Mouse (Mus musculus): ENCODE measurements around the gene Apold1. TPM values are rescaled to one million over a fixed set of nuclear protein-coding genes. Genes with fewer than 3 reads are reported as not detected.

Gene Apold1
- polyA plus RNA-seq, 1 experiment from 2014 or later: 9.1 TPM

DNA sequence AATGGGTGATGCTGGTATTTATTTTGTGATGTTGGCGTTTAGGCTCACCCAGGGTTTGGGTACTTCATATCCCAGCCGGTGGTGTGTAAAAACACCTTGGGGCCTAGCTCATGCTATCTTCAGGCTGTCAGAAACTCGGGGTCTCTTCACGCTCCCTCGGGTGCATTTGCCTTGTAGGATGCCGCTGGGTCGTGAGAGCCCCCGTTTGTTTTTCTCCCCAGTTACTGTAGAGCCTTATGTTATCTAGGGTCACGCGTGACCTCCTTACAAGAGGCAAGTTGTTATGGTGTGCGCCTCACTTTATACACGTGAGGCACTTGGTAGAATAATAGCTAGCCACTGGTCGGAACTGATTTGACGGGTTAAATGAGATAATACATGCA is 30.2 kb downstream of the Apold1 start:
- Histone ChIP-seq H3K9me3 (ENCODE audit: control insufficient read depth, low read length) (no peaks in the 10 kb centered on the region), H3K27me3 (ENCODE audit: control insufficient read depth, insufficient read depth, low read length) (no peaks in the 10 kb centered on the region), H3K4me3 (ENCODE audit: control insufficient read depth in 1 of 2, insufficient read depth in 1 of 2, low read depth in 1 of 2, low read length in 2 of 2) (peak overlapping the region; percentile 75 to 81), H3K36me3 (ENCODE audit: control insufficient read depth, insufficient read depth, low read length) (peaks cover 37% of the 10 kb centered on the region), H3K9ac (ENCODE audit: low read length) (peak overlapping the region; percentile 84), H3K4me1 (ENCODE audit: control insufficient read depth in 2 of 2, insufficient read depth in 2 of 2, low read length in 2 of 2) (peaks cover 0 to 6% of the 10 kb centered on the region in 2 experiments; a peak in 2 of 4 replicates), H3K27ac (replicated peaks in 1 of 2; ENCODE audit: control insufficient read depth in 1 of 2, insufficient read depth in 1 of 2, low read depth in 2 of 2, low read length in 2 of 2) (peak overlapping the region in 1 of 2 experiments; percentile 21; a peak in 1 of 4 replicates), H3K4me2 (ENCODE audit: low read length) (peak overlapping the region; percentile 82)
- under 1% methylated on average over 14 of the region's 14 CpGs for WGBS
- peak; percentile 32; the same call in 1 of the 2 replicates for ATAC-seq (ENCODE audit: insufficient number of reproducible peaks, insufficient read depth, low FRiP score, low read depth)

DNA sequence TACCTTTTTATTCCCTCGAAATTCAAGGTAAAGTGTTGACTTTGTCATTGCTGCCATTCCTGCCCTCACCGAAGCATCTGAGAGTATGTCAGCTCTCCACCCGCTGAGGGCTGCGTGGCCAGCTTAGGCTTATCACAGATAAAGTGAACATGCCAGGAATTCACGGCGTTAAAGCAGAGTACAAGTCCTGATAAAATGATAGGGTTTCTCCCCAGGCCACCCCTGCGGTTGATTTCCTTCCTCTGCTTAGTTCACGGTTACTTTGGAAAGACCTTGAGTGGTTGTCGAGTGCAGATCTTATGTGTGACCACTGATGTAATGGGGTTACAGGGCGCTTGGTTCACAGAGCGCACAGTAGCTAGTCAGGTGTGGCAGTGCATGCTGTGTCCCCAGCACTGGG is 35.7 kb downstream of the Apold1 start:
- Histone ChIP-seq H3K4me1 (ENCODE audit: control insufficient read depth in 2 of 2, insufficient read depth in 2 of 2, low read length in 2 of 2) (peaks cover 0 to 4% of the 10 kb centered on the region in 2 experiments; a peak in 2 of 4 replicates), H3K27ac (replicated peaks in 1 of 2; ENCODE audit: control insufficient read depth in 1 of 2, insufficient read depth in 1 of 2, low read depth in 2 of 2, low read length in 2 of 2) (no peak overlapping the region), H3K4me3 (ENCODE audit: control insufficient read depth in 1 of 2, insufficient read depth in 1 of 2, low read depth in 1 of 2, low read length in 2 of 2) (no peak overlapping the region), H3K4me2 (ENCODE audit: low read length) (no peak overlapping the region), H3K36me3 (ENCODE audit: control insufficient read depth, insufficient read depth, low read length) (peaks cover 91% of the 10 kb centered on the region), H3K9ac (ENCODE audit: low read length) (no peak overlapping the region), H3K27me3 (ENCODE audit: control insufficient read depth, insufficient read depth, low read length) (no peaks in the 10 kb centered on the region), H3K9me3 (ENCODE audit: control insufficient read depth, low read length) (no peaks in the 10 kb centered on the region)
- 52% methylated on average over 11 of the region's 11 CpGs for WGBS
- 0 out of 2 replicates have a peak, but pooled peaks have one; percentile 31 for ATAC-seq (ENCODE audit: insufficient number of reproducible peaks, insufficient read depth, low FRiP score, low read depth)

DNA sequence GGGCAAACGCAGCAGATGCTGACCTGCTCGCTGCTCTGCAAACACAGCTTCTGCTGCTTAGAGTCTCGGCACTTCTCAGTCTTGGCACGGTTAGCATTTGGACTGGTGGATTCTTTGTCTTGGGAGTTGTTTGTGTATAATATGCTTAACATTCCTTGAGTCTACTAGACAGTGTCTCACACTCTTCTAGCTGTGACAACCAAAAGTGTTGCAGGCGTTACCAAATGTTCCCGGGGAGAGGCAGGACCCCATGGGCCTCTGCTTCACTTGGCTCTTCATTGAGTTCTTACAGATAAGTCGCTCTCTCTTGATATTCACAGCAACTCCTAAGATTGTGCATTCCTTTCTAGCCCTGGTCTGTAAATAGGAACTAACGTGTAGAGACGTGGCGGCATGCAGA is 38.0 kb downstream of the Apold1 start:
- no peak overlapping the region for H3K9ac ChIP-seq (ENCODE audit: low read length)
- 61% methylated on average over 10 of the region's 10 CpGs for WGBS
- no peak overlapping the region for H3K4me2 ChIP-seq (ENCODE audit: low read length)
- H3K4me3 ChIP-seq (ENCODE audit: control insufficient read depth in 1 of 2, insufficient read depth in 1 of 2, low read depth in 1 of 2, low read length in 2 of 2): no peak overlapping the region
- H3K4me1 ChIP-seq (ENCODE audit: control insufficient read depth in 2 of 2, insufficient read depth in 2 of 2, low read length in 2 of 2): no peaks in the 10 kb centered on the region
- no peaks in the 10 kb centered on the region for H3K9me3 ChIP-seq (ENCODE audit: control insufficient read depth, low read length)
- H3K27me3 ChIP-seq (ENCODE audit: control insufficient read depth, insufficient read depth, low read length): no peaks in the 10 kb centered on the region
- H3K27ac ChIP-seq (replicated peaks in 1 of 2; ENCODE audit: control insufficient read depth in 1 of 2, insufficient read depth in 1 of 2, low read depth in 2 of 2, low read length in 2 of 2): no peak overlapping the region
- peaks cover 100% of the 10 kb centered on the region for H3K36me3 ChIP-seq (ENCODE audit: control insufficient read depth, insufficient read depth, low read length)
- no peak for ATAC-seq (ENCODE audit: insufficient number of reproducible peaks, insufficient read depth, low FRiP score, low read depth)

DNA sequence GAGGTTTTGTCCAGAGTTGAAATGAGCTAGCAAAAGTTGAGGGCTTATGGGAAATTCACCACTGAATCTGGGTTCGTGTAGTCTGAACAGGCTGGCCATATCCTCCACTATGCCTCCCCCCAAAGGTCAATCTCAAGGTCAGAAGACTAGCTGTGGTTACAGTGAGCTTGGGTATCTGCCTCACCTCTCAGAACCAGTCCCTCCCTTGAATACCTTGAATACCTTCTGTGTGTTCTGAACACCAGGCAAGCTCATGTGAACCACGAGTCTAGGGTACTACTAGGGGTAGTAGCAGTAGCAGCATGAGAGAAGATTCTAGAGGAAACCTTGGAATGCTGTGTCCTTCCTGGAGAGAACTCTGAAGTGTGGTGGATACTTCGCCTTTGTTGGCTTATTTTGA is 40.1 kb downstream of the Apold1 start:
- Histone ChIP-seq H3K27ac (replicated peaks in 1 of 2; ENCODE audit: control insufficient read depth in 1 of 2, insufficient read depth in 1 of 2, low read depth in 2 of 2, low read length in 2 of 2) (no peak overlapping the region), H3K9me3 (ENCODE audit: control insufficient read depth, low read length) (no peaks in the 10 kb centered on the region), H3K4me3 (ENCODE audit: control insufficient read depth in 1 of 2, insufficient read depth in 1 of 2, low read depth in 1 of 2, low read length in 2 of 2) (no peak overlapping the region), H3K4me1 (ENCODE audit: control insufficient read depth in 2 of 2, insufficient read depth in 2 of 2, low read length in 2 of 2) (peaks cover 0 to 3% of the 10 kb centered on the region in 2 experiments; a peak in 2 of 4 replicates), H3K4me2 (ENCODE audit: low read length) (no peak overlapping the region), H3K27me3 (ENCODE audit: control insufficient read depth, insufficient read depth, low read length) (no peaks in the 10 kb centered on the region), H3K36me3 (ENCODE audit: control insufficient read depth, insufficient read depth, low read length) (peaks cover 81% of the 10 kb centered on the region), H3K9ac (ENCODE audit: low read length) (no peak overlapping the region)
- ATAC-seq (ENCODE audit: insufficient number of reproducible peaks, insufficient read depth, low FRiP score, low read depth): no peak
- 83% methylated on average over 3 of the region's 3 CpGs for WGBS

DNA sequence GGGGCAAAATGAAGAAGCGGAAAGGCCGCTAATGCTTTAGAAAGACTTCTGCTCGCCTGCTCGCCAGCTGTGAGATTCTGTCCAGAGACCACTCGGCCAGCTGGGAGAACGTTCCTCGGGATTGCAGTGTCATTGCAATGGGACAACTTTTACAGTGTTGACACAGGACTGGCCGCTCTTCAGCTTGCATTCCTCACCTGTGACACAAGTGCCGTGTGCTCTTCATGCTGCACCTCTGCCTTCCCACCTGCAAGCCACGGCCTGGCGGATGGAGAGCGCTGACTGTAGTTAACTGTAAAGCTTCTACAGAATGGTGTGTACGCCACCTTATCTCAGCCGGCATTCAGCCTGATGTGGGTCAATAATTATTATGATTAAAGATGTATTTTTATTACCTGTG is 41.9 kb downstream of the Apold1 start:
- Histone ChIP-seq H3K4me2 (ENCODE audit: low read length) (no peak overlapping the region), H3K27ac (replicated peaks in 1 of 2; ENCODE audit: control insufficient read depth in 1 of 2, insufficient read depth in 1 of 2, low read depth in 2 of 2, low read length in 2 of 2) (no peak overlapping the region), H3K4me1 (ENCODE audit: control insufficient read depth in 2 of 2, insufficient read depth in 2 of 2, low read length in 2 of 2) (peaks cover 5 to 9% of the 10 kb centered on the region in 2 experiments), H3K4me3 (ENCODE audit: control insufficient read depth in 1 of 2, insufficient read depth in 1 of 2, low read depth in 1 of 2, low read length in 2 of 2) (no peak overlapping the region), H3K9ac (ENCODE audit: low read length) (no peak overlapping the region), H3K9me3 (ENCODE audit: control insufficient read depth, low read length) (no peaks in the 10 kb centered on the region), H3K36me3 (ENCODE audit: control insufficient read depth, insufficient read depth, low read length) (peaks cover 64% of the 10 kb centered on the region), H3K27me3 (ENCODE audit: control insufficient read depth, insufficient read depth, low read length) (no peaks in the 10 kb centered on the region)
- 90% methylated on average over 14 of the region's 14 CpGs for WGBS
- ATAC-seq (ENCODE audit: insufficient number of reproducible peaks, insufficient read depth, low FRiP score, low read depth): no peak

DNA sequence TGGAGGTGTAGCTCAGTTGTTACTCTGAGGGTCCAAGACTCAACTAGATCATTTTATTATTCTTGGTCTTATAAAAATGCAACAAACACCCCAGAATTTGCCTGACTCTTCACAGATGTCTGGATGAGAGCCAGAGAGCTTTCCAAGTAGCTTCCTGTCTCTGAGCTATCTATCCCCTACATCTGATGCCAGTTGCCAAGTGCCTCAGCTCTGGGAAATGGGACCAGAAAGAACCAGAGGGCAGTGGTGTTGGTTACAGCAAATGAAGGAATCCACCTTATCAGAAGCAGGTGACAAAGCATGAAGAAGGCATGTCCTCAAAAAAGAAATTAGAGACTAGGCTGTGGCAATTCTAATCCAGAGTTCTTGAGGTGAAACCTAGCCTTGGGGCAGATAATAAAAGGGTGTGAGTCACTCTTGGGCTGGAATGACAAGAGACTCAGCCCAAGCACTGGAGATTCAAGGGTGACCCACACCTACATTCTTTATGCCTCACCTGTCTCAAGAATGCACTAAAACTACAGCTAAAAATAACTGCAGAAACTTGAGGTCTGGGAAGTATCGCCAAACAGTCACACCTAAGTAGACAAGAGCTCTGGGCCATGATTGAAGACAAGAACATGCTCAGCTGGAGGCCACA is 43.4 kb downstream of the Apold1 start:
- H3K27ac ChIP-seq (replicated peaks in 1 of 2; ENCODE audit: control insufficient read depth in 1 of 2, insufficient read depth in 1 of 2, low read depth in 2 of 2, low read length in 2 of 2): no peak overlapping the region
- H3K4me2 ChIP-seq (ENCODE audit: low read length): no peak overlapping the region
- H3K36me3 ChIP-seq (ENCODE audit: control insufficient read depth, insufficient read depth, low read length): peaks cover 48% of the 10 kb centered on the region
- no peaks in the 10 kb centered on the region for H3K27me3 ChIP-seq (ENCODE audit: control insufficient read depth, insufficient read depth, low read length)
- WGBS: 82% methylated on average over 1 of the region's 1 CpGs
- peaks cover 5 to 9% of the 10 kb centered on the region in 2 experiments for H3K4me1 ChIP-seq (ENCODE audit: control insufficient read depth in 2 of 2, insufficient read depth in 2 of 2, low read length in 2 of 2)
- ATAC-seq (ENCODE audit: insufficient number of reproducible peaks, insufficient read depth, low FRiP score, low read depth): no peak
- no peaks in the 10 kb centered on the region for H3K9me3 ChIP-seq (ENCODE audit: control insufficient read depth, low read length)
- no peak overlapping the region for H3K9ac ChIP-seq (ENCODE audit: low read length)
- no peak overlapping the region for H3K4me3 ChIP-seq (ENCODE audit: control insufficient read depth in 1 of 2, insufficient read depth in 1 of 2, low read depth in 1 of 2, low read length in 2 of 2)

DNA sequence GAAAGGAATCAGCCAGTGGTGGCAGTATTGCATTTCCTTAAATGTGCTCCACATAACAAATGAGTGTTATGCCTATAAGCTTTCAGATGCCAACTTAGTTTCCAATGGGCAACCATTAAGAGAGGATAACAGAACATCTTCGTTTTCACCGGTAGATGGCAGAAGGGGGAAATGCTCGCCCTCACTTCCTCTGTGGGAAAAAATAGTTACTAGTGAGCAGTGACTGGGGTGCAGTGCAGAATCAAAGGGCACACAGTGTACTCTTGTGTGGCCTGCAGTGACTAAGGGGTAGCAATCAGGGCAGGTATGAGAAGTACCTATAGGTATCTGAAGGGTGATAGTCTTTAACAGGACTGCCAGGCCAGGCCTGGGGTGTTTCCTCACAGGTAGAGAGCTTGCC is 44.7 kb downstream of the Apold1 start:
- no peak overlapping the region; a peak in 1 of 4 replicates for H3K27ac ChIP-seq (replicated peaks in 1 of 2; ENCODE audit: control insufficient read depth in 1 of 2, insufficient read depth in 1 of 2, low read depth in 2 of 2, low read length in 2 of 2)
- H3K9me3 ChIP-seq (ENCODE audit: control insufficient read depth, low read length): no peaks in the 10 kb centered on the region
- H3K36me3 ChIP-seq (ENCODE audit: control insufficient read depth, insufficient read depth, low read length): peaks cover 35% of the 10 kb centered on the region
- ATAC-seq (ENCODE audit: insufficient number of reproducible peaks, insufficient read depth, low FRiP score, low read depth): no peak
- H3K9ac ChIP-seq (ENCODE audit: low read length): no peak overlapping the region
- H3K4me1 ChIP-seq (ENCODE audit: control insufficient read depth in 2 of 2, insufficient read depth in 2 of 2, low read length in 2 of 2): peaks cover 5 to 9% of the 10 kb centered on the region in 2 experiments
- no peak overlapping the region for H3K4me3 ChIP-seq (ENCODE audit: control insufficient read depth in 1 of 2, insufficient read depth in 1 of 2, low read depth in 1 of 2, low read length in 2 of 2)
- WGBS: 10% methylated on average over 3 of the region's 3 CpGs
- H3K27me3 ChIP-seq (ENCODE audit: control insufficient read depth, insufficient read depth, low read length): no peaks in the 10 kb centered on the region
- H3K4me2 ChIP-seq (ENCODE audit: low read length): no peak overlapping the region

DNA sequence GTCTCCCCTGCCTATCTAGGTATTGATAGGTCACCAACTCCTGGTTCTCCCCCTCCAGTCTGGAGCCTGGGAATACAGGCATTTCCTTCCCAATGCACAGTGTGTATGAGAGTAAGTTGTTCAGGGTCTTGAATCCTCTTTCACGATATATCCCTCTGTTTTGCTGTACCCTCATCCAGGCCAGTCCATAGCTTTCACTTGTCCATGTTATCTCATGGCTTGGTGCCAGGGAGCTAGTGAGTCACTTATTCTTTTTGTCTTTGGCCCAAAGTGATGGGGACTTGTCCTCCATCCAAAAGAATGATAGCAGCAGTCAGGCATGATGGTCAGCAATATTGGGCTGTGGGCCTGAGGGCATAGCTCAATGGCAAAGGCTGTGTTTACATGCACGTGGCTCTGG is 45.2 kb downstream of the Apold1 start:
- H3K9me3 ChIP-seq (ENCODE audit: control insufficient read depth, low read length): no peaks in the 10 kb centered on the region
- peaks cover 5 to 9% of the 10 kb centered on the region in 2 experiments for H3K4me1 ChIP-seq (ENCODE audit: control insufficient read depth in 2 of 2, insufficient read depth in 2 of 2, low read length in 2 of 2)
- no peak overlapping the region for H3K4me3 ChIP-seq (ENCODE audit: control insufficient read depth in 1 of 2, insufficient read depth in 1 of 2, low read depth in 1 of 2, low read length in 2 of 2)
- ATAC-seq (ENCODE audit: insufficient number of reproducible peaks, insufficient read depth, low FRiP score, low read depth): peak; percentile 54; the same call in 1 of the 2 replicates
- H3K4me2 ChIP-seq (ENCODE audit: low read length): no peak overlapping the region
- H3K36me3 ChIP-seq (ENCODE audit: control insufficient read depth, insufficient read depth, low read length): peaks cover 30% of the 10 kb centered on the region
- no peak overlapping the region; a peak in 1 of 4 replicates for H3K27ac ChIP-seq (replicated peaks in 1 of 2; ENCODE audit: control insufficient read depth in 1 of 2, insufficient read depth in 1 of 2, low read depth in 2 of 2, low read length in 2 of 2)
- H3K27me3 ChIP-seq (ENCODE audit: control insufficient read depth, insufficient read depth, low read length): no peaks in the 10 kb centered on the region
- H3K9ac ChIP-seq (ENCODE audit: low read length): no peak overlapping the region
- WGBS: 40% methylated on average over 2 of the region's 2 CpGs

All from heart, embryonic 14.5 days (tissue).